Mouse (Mus musculus): Measurements from ENCODE around the gene B4galt3.
"Not testable (repeated sequence)": the region's sequence is repeated elsewhere in the genome, so short reads cannot be mapped to it uniquely, and the experiment has no call there.

Gene B4galt3

DNA sequence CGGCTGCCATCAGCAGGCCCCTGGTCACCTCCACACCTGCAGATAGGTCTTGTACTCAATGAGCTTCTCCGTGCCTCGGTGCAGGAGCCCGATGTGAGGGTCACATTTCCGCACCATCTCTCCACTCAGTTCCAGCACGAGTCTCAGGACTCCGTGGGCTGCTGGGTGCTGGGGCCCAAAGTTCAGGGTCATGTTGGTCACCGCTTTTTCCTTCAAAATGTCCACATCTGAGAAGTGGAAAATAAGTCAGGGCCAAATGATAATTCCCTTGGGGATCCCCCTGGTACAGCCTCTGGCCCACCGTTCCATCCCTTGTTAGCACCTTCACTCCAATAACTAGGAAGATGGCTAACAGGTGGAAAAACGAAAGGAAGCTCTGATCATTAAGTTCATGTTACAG, 29.2 kb upstream of the B4galt3 start:
- DNase-seq (ENCODE audit: low spot score in 2 of 2), result no peak

DNA sequence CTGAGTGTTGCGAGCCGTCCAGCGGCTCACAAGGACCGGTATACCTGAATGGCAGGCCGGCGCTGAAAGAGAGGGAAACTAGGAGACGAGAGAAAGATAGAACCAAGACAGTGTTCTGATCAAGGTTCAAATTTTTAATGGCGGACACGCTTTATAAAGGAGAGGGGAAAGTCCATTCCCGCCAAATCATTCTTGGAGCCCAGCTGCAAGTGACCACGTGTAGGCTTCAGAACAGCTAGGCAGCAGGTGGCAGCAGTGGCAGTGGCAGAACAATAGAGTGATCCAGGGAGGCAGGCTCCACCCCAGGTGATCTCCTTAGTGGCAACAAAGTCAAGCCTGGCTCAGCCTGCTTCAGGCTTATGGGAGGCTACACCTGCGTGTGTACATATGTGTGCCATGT, 28.2 kb upstream of the B4galt3 start:
- DNase-seq (ENCODE audit: low spot score in 2 of 2), result not testable (repeated sequence)

DNA sequence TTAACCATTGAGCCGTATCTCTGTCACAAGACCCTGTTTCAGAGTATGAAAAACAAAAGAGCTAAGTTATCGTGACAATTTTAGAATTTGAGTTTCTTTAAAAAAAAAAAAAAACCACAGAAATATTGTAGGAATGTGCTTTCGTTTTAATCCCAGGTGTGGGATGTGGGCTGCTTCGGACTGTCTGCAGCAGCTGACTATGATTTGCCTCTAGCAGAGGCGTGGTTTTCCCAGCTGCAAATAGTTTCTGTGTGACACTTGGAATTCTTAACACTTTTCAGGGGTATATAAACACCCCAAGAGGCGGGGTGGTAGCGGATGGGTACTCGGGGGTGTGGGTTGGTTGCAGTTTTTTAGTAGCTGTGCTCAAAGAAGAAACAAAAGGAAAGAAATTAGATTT, 24.8 kb upstream of the B4galt3 start:
- DNase-seq (ENCODE audit: low spot score in 2 of 2), result no peak

DNA sequence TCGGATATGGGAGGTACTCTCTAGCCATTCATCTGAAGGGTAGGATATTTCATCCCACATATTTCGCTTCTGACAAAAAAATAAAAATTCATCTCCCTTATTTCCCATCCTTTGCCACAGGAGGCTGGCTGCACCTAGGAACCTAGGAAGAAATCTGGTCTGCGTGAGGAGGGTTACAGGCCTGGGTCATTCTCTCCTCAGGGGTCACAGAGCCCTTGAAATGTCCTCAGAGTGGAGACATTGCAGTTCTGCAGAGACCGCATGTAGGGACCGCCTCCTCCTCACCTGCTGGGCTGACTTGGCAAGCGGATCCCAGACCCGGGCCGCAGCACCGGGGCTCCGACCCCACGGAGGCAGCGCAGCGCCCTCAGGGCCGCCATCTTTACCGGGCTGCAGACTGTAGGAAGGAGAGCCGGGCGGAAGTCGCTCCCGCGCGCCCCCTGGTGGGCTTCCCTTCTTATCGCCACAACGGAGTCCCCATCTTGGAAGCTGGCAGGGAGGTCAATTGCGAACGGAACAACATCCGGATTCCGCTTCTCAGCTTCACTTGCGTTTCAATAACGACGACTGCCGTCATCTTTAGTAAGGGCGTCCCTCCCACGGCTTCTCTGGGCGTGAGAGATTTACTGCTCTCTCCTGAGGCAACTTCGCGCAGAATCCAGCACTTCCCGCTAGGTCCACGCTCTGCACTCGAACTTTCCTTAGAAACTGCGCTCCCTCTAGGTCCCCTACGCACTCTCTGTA, 23.2 kb upstream of the B4galt3 start:
- DNase-seq (ENCODE audit: low spot score in 2 of 2), result peak; percentile 93 to 98

DNA sequence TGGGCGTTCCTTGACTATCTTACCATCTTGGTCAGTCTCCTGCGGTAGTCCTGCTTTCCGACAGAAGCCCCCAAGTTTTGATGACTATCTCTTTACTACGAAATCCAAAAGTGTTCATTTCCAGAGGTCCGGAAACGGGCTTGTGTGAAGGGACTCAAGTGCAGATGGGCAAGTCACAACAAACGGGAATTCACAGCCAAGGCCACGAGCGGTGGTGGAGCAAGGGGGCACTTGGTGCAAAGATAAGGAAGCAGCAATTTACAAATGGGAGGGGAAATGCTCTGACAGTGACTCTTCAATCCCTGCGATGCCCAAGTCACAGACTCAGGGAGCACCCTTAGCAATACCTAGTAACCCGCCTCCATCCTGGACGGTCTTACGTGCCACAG, 22.7 kb upstream of the B4galt3 start:
- DNase-seq (ENCODE audit: low spot score in 2 of 2), result no peak

DNA sequence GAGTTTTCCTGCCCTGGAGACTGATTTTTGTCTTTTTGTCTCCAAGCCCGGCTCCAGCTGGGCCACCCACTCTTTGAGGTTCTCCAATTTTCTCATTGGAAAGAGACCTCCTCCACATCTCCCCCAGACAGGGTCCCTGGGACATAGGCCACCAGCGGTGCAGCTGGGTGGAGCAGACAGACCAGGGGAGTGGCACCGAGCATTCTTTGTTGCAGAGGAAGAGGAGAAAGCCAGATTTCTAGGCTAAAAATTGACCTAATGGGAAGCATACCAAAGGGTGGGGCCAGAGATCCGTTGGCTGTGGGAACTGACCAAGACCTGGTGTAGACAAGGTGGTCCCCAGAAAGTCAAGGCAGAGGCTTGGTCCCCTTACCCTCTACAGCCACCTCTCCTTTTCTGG, 22.2 kb upstream of the B4galt3 start:
- no peak for DNase-seq (ENCODE audit: low spot score in 2 of 2)

DNA sequence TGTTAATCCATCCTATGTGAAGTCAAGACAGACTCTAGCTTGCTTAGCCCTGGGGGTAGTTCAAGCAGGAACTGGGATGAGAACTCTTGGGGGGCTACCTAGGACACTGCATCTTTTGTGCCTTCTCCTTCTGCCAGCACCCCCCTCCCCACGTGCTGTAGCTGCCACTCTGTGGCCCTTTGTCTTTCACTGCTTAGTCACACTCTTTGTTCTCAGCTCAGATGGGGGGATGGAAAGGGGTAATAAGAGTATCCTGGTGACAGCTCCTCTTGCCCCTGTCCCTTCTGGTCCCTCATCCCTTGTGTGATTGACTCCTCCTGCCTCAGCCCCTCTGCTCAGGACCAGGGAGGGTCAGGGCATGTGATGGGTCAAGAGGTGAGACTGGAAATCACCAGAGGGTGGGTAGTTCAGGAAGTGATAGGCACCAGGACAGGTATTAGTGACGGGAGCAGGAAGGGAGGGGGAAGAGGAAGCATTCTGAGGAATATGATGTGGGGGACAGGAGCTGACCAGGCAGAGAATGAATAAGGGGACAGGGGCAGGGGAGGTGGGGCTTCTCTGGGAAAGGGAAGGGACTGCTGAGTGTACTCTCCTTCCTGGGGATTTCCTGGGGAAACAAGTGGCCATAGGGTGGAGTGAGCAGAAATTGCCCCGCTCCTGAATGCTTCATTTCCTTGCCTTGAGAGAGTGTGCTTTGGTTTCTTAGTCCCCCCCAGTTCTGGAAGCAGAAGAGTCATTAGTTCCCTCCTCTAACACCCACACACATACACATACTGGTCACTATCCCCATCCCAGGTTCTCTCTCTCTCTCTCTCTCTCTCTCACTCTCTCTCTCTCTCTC, 21.5 kb upstream of the B4galt3 start:
- DNase-seq (ENCODE audit: low spot score in 2 of 2), result no peak

DNA sequence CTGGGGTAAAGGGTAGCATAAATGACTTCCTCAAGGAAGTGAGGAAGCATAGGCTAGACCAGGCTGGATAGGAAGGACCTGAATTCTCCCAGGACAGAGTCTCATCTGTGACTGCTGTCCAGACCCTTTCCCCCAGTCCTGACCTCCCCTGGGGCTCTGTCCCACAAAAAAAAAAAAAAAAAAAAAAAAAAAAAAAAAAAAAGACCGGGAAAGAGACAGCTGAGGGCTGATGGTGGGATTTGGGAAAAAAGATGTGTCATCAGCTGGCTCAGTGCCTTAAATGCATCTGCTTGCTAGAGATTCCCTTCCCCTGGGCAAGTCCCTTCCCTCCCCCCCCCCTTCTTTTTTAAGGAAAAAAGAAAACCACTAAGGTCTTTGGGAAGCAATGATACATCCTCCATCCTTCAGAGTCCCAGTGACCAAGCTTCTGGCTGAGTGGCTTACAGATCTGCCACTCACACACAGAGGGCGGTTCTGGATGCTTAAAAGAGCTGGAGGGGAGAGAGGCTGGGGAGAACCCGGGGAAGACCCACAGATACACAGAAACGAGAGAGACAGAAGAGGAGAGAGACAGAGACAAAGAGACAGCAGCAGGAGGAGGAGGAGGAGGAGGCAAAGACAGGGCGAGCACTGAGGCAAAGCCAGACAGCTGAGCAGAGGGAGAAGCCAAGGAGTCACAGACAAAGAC, 20.1 kb upstream of the B4galt3 start, which contains the start of gene Adamts4:
Adamts4 (plus strand) TSS at position 509 of the 688 bp plus-strand sequence.
- peak in 1 of 2 experiments; percentile 58 for DNase-seq (ENCODE audit: low spot score in 2 of 2)

DNA sequence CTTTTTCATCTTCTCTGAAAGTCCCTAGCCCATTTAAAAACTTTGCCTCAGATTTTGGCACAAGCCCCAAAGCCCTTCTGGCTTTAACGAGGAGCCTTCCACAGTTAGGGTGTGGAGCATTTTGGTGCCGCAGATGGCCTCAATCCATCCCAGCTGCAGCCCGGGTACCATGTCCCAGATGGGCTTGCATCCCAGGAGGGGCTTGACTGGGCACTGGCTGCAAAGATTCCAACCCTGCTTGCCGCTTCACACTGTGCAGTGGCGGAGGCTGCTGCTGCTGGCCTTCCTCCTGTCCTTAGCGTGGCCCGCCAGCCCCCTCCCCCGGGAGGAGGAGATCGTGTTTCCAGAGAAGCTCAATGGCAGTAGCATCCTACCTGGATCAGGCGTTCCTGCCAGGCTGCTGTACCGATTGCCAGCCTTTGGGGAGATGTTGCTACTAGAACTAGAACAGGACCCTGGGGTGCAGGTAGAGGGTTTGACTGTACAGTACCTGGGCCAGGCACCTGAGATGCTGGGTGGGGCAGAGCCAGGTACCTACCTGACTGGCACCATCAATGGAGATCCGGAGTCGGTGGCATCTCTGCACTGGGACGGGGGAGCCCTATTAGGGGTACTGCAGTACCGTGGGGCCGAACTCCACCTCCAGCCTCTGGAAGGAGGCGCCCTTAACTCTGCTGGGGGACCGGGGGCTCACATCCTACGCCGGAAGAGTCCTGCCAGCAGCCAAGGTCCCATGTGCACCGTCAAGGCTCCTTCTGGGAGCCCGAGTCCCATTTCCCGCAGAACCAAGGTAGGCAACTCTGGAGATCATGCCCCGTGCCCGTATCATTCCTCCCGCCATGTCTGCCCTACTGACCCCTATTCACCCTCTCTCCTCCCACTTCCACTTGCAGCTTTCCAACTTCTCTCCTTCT, 19.2 kb upstream of the B4galt3 start, which contains the start of gene Ndufs2:
Ndufs2 (minus strand) TSS at position 709 of the 914 bp plus-strand sequence.
- peak in 1 of 2 experiments; percentile 55 for DNase-seq (ENCODE audit: low spot score in 2 of 2)

DNA sequence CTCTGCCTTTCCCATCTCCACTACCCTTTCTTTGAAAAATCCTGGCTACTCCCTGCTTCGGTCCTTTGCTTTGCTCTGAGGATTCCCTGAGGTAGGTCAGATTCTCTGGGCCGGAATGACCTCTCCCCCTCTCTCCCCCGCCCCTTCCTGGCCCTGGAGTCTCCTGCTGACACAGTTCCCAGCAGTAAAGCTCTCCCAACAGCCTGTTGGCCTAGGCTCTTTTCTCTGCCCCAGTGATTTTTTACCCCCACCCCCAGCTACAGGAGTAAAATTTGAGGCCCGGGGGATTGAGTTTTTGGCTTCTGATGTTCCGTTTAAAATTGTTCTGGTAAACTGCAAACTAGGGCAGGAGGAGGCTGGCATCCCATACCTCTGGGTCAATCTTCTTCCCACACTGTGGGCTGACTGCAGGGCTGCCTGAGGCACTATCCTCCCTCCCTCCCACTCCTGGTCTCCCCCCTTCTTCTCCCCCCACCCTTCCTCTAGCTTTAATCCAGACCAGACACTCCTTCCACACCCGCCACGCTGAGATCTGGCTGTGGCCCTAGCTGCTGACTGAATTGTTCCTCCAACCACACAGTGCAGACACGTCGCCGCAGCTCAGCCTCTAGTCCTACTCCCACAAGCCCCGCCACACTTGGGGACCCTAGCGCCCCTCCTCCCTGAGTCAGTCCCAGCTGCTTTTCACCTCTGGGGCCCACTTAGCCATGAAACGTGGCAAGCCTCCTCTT, 18.4 kb upstream of the B4galt3 start:
- DNase-seq (ENCODE audit: low spot score in 2 of 2), result no peak

DNA sequence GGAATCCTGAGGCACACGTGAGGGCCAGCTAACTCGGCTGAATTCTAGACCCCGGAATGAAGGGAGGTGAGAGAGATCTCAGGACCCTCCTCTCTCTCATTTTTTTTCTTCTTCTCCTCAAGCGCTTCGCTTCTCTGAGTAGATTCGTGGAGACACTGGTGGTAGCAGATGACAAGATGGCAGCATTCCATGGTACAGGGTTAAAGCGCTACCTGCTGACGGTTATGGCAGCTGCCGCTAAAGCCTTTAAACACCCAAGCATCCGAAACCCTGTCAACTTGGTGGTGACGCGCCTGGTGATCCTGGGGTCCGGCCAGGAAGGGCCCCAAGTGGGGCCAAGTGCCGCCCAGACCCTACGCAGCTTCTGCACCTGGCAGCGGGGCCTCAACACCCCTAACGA, 17.7 kb upstream of the B4galt3 start:
- DNase-seq (ENCODE audit: low spot score in 2 of 2), result no peak

DNA sequence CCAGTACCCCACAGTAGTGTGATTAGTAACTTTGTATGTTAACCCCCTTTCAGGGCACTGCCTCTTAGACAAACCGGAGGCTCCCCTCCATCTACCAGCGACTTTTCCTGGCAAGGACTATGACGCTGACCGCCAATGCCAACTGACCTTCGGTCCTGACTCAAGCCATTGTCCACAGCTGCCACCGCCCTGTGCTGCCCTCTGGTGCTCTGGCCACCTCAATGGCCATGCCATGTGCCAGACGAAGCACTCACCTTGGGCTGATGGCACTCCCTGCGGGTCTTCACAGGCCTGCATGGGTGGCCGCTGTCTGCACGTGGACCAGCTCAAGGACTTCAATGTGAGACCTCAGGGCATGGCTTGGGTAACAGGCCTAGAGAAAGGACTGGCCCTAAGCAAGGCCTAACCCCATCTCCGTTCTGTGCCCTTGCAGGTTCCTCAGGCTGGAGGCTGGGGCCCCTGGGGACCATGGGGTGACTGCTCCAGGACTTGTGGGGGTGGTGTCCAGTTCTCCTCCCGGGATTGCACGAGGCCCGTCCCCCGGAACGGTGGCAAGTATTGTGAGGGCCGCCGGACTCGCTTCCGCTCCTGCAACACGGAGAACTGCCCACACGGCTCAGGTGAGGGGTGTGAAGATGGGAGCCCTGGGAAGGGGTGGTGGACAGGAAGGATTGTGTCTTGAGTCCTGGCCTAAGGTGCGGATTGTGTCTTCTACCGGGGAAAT, 13.9 kb upstream of the B4galt3 start:
- DNase-seq (ENCODE audit: low spot score in 2 of 2), result no peak

DNA sequence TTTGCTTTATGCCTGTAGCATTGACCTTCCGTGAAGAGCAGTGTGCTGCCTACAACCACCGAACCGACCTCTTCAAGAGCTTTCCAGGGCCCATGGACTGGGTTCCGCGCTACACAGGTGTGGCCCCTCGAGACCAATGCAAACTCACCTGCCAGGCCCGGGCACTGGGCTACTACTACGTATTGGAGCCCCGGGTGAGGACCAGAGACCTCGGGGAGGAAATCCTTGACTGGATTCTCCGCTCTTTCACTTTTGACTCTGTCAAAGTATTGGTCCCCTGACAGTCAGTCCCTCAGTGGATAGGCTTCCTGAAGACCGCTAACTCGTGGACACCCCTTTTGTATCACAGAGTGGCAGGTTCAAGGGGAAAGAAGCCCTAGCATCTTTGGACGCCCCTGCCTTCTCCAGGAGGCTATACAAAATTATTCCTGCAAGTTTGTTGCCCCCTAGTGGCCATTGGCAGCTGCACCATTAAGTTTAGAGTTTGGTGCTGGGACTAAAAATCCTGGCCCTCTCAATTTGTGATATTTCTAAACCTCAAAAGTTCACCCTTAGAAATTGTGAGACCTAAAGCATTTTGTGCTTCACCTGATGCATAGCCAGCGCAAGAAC, 13.1 kb upstream of the B4galt3 start:
- peak in 1 of 2 experiments; percentile 59 for DNase-seq (ENCODE audit: low spot score in 2 of 2)

DNA sequence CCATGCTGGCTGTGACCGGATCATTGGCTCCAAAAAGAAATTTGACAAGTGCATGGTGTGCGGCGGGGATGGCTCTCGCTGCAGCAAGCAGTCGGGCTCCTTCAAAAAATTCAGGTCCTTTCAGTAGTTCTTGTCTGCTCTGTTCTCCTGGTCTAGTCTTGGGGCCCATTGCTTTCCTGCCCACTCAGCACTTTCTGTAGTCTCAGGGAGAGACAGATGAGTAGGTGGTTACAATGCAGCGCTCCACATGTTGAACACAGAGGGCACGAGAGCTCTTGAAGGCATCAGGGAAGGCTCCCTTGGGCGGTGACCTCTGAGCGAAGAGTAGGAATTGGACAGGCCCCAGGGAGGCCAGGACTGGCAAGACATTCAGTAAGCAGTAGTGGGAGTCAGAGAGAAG, 12.3 kb upstream of the B4galt3 start:
- DNase-seq (ENCODE audit: low spot score in 2 of 2), result no peak

DNA sequence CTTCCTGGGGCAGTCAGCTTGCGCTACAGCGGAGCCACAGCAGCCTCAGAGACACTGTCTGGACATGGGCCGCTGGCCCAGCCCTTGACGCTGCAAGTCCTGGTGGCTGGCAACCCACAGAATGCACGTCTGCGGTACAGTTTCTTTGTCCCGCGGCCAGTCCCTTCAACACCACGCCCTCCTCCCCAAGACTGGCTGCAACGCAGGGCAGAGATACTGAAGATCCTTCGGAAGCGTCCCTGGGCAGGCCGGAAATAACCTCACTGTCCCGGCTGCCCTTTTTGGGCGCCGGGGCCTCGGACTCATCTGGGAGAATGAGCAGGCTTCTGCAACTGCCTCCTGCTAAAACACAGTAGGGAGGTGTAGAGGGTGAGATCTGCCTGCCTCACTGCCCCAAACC, 11.2 kb upstream of the B4galt3 start:
- DNase-seq (ENCODE audit: low spot score in 2 of 2), result no peak

DNA sequence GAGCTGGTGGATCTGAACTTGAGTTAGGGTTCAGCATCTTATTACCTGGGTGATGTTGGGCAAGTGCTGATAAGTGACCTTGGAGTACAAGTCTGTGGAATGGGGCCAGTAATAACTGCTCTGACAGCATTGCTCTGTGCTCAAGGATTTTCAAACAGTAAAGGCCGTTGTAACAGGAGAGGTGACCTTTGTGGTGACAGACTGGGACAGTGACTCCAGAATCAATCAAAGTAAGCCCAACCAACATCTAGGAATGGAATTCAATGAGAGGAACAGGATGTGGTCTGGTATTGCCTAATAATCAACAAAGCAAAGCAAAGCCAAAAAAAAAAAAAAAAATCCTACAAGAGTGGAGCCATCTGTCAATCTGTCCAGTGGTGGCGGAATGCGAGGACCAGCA, 9.8 kb upstream of the B4galt3 start:
- DNase-seq (ENCODE audit: low spot score in 2 of 2), result no peak

DNA sequence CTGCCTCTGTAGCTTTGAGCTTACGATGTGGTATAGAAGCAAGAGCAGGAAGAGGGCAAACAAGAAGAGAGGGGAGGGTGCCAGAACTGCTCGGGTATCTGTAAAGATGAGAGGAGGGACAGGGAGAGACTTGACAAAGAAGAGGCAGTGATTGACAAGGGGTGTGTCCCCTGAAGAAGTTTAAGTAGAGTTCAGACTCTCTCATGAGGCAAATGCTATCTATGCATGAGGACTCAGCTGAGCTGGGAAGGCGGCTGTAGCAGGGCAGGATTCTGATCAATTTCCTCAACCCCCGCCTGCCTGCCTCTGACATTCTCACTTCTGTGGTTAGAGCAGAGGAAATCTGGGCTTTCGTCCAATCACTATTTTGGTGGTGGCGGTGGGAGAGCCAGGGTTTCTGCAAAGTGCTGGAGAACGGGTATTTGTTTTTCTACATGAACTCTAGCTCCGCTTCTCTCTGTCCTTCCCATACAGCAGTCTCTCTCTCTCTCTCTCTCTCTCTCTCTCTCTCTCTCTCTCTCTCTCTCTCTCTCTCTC, 7.5 kb upstream of the B4galt3 start:
- DNase-seq (ENCODE audit: low spot score in 2 of 2), result peak in 1 of 2 experiments; percentile 67

DNA sequence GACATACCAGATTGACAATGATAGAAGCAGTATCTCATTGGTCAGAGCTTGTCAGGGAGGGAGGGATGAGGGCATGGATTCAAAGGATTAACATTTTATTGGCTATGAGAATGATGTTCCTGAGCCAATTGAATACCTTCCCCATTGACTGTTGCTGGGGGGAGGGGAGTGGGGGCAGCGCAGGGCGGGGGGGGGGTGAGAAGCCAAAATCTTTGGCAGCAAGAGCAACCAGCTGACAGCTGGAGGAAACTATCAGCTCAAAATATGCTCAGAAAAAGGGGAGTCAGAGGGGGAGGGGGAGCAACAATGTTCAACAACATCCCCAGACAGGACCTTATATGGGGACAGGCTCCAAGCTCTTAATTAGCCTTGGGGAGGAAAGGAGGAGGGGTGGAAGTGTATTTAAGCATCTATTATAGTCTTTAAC, 6.9 kb upstream of the B4galt3 start:
- DNase-seq (ENCODE audit: low spot score in 2 of 2), result no peak
